Mouse (Mus musculus) limb, embryonic 15.5 days (tissue): ENCODE results near the gene Tshz2. TPM values are rescaled to one million over a fixed set of nuclear protein-coding genes. Genes with fewer than 3 reads are reported as not detected.

ENCODE experiments used
- ATAC-seq: fragments of 200-750 bp; cut with Nextera tagmentation; 2 replicates; pipeline ENCODE4 v1.8.0; 2017; ENCODE audit warnings: low read depth, moderate TSS enrichment; ENCODE audit not compliant: insufficient number of reproducible peaks, low FRiP score, low TSS enrichment
- H3K27ac ChIP-seq: fragments of 300-500 bp; sonication (generic); 2 replicates; pipeline ENCODE4 v1.5.1; 2015; ENCODE audit warnings: moderate library complexity, mild to moderate bottlenecking, inconsistent platforms
- H3K27me3 ChIP-seq: fragments of 300-500 bp; sonication (generic); 2 replicates; pipeline ENCODE4 v1.6.1; 2015; ENCODE audit warnings: inconsistent platforms
- H3K36me3 ChIP-seq: fragments of 300-500 bp; sonication (generic); 2 replicates; pipeline ENCODE4 v1.6.1; 2015; ENCODE audit warnings: inconsistent platforms
- H3K4me1 ChIP-seq: fragments of 300-500 bp; sonication (generic); 2 replicates; pipeline ENCODE4 v1.6.1; 2015; ENCODE audit warnings: inconsistent platforms
- H3K4me2 ChIP-seq: fragments of 300-500 bp; sonication (generic); 2 replicates; pipeline ENCODE4 v1.6.1; 2015; ENCODE audit warnings: mild to moderate bottlenecking, inconsistent platforms
- H3K4me3 ChIP-seq: fragments of 300-500 bp; sonication (generic); 2 replicates; pipeline ENCODE4 v1.5.1; 2015; ENCODE audit warnings: mild to moderate bottlenecking, inconsistent platforms
- H3K9ac ChIP-seq: fragments of 300-500 bp; sonication (generic); 2 replicates; pipeline ENCODE4 v1.6.1; 2015; ENCODE audit warnings: inconsistent platforms
- H3K9me3 ChIP-seq: fragments of 300-500 bp; sonication (generic); 2 replicates; pipeline ENCODE4 v1.6.1; 2016; ENCODE audit warnings: inconsistent platforms
- WGBS: fragments of 180-500 bp; shearing (Covaris S2); methylation state at CpG from one replicate; pipeline ENCODE4 v1.1.7; 2015; 5-methylcytosine and 5-hydroxymethylcytosine counted together
- polyA plus RNA-seq: library from polyadenylated mRNA; unstranded; fragments of >200 nt; fragmentation: Nextera tagmentation; extraction: Ambion mirVana; gene quantifications from 2 replicates; pipeline ENCODE4 v1.2.1, GENCODE M21; 2015

Gene Tshz2
- polyA plus RNA-seq, 1 experiment from 2014 or later = 9.8 TPM

DNA sequence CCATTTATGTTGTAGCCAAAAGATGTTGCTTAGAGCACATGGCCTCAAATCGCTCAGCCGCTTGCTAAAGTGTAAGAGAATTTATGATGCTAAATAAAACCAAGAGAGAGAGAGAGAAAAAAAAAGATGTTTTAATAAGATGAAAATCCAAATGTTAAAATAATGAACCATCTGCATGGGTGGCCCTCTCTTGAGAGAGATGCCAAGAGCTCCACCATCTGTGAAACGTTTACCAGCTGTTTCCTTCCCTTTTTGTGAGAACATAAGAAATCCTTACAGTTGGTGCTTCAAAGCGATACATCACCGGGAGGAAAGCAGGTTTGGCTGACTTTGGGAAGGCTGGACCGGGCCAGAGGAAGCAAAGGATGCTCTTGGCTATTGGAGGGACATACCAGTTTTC is 32.6 kb upstream of the Tshz2 start:
- no peaks in the 10 kb centered on the region for H3K36me3 ChIP-seq
- no peak overlapping the region for H3K4me3 ChIP-seq
- H3K27me3 ChIP-seq = no peaks in the 10 kb centered on the region
- 30% methylated on average over 6 of the region's 6 CpGs for WGBS
- H3K27ac ChIP-seq = no peak overlapping the region
- no peaks in the 10 kb centered on the region for H3K4me1 ChIP-seq
- H3K9ac ChIP-seq = no peak overlapping the region
- H3K4me2 ChIP-seq = no peak overlapping the region
- no peak for ATAC-seq
- no peaks in the 10 kb centered on the region for H3K9me3 ChIP-seq

DNA sequence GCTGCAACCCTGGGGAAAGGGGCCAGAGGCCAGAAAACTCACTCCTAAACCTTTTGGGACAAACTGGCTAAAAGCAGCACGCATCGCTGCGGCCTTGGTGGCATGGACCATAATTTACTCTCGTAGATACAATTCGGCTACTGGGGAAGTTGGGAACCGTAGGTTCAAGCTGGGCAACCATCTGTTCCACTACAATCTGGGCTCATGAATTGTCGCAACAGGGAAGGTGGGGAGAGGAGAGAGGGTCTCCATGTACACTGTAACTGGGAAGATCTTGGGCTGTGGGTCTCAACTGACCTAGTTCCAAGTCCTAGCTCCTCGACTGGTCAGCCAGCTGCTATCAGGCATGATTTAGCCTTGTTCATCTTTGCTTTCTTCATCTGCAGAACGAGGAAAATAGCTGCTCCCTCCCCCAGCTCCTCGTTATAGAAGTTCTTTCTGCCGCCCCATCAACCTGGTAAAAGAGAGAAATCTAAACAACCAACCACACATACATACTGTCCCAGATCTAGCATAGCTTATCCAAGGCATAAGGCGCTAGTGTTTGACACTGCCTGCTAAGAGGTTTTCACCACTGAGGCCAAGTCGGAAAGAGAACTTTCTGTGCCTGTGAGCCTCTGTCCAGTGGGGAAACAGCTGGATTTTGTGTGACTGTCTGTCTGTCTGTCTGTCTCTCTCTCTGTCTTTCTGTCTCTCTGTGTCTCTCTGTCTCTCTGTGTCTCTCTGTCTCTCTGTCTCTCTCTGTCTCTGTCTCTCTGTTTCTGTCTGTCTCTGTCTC is 25.7 kb upstream of the Tshz2 start:
- Histone ChIP-seq H3K9ac (no peak overlapping the region), H3K9me3 (no peaks in the 10 kb centered on the region), H3K4me3 (no peak overlapping the region), H3K36me3 (no peaks in the 10 kb centered on the region), H3K27ac (no peak overlapping the region), H3K27me3 (no peaks in the 10 kb centered on the region), H3K4me1 (peaks cover 26% of the 10 kb centered on the region), H3K4me2 (no peak overlapping the region)
- ATAC-seq = no peak
- WGBS = 73% methylated on average over 13 of the region's 13 CpGs

DNA sequence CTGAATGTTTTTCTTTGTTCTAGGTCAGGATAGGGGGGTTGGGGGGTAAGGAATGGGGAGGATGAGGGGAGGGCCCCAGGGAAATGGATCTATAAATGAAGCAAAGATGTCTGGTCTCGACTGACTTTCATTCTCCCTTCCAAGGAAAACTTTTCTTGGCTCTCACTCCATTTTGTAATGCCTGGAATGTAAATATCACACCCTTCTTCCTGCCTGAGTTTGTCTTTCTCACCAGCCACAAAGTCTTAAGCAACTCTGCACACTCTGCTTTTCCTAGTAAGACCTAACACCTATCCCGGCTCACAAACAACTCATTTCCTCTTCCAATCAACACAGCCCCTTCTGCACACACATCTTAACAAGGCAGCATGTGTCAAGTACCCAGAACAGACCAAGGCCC is 25.0 kb upstream of the Tshz2 start:
- Histone ChIP-seq H3K27ac (peak overlapping the region; percentile 3; the same call in 1 of the 2 replicates), H3K27me3 (no peaks in the 10 kb centered on the region), H3K4me3 (no peak overlapping the region), H3K36me3 (no peaks in the 10 kb centered on the region), H3K9me3 (no peaks in the 10 kb centered on the region), H3K4me2 (no peak overlapping the region), H3K4me1 (peaks cover 26% of the 10 kb centered on the region), H3K9ac (no peak overlapping the region)
- no peak for ATAC-seq
- 22% methylated on average over 2 of the region's 2 CpGs for WGBS

DNA sequence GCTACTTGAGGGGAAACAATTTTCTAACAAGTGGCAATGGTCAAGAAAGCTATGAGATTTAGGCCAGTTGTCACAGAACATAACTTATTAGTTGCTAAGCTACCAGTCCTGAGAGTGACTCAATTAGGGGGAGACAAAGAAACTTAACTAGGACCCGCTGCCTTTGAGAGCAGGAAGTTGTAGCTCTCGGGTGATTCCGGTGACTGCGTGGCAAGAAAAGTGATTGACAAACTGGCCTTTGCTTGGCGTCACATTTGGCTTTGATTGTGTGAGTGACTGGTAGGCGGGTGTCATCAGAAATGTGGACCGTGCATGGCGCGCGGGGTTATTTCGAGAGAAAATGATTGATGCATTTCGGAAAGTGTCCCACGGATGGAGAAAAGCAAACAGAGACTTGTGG is 22.9 kb upstream of the Tshz2 start:
- Histone ChIP-seq H3K9ac (no peak overlapping the region), H3K4me2 (no peak overlapping the region), H3K4me1 (peaks cover 26% of the 10 kb centered on the region), H3K36me3 (no peaks in the 10 kb centered on the region), H3K27ac (no peak overlapping the region), H3K9me3 (no peaks in the 10 kb centered on the region), H3K4me3 (no peak overlapping the region), H3K27me3 (no peaks in the 10 kb centered on the region)
- no peak for ATAC-seq
- WGBS = 24% methylated on average over 13 of the region's 13 CpGs

DNA sequence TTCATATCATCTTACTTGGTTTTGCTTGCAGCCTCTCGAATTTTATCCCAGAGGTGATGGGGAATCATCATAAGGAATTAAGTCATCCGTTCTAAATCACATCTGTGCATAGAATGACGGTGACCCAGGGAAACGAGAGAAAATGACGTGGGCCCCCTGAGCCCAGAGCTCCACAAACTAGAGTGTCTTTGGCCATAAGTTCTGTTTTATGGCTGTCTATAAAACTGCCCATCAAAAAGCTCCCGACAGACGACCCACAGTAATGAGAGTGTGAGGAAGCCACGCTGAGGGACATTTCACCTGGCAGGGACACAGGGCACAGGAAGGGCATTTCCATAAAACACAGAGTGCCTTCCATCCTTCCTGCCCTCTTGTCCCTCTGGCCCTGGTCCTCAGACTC is 21.9 kb upstream of the Tshz2 start:
- no peaks in the 10 kb centered on the region for H3K9me3 ChIP-seq
- no peak overlapping the region for H3K27ac ChIP-seq
- H3K27me3 ChIP-seq = no peaks in the 10 kb centered on the region
- H3K4me3 ChIP-seq = no peak overlapping the region
- H3K4me2 ChIP-seq = no peak overlapping the region
- ATAC-seq = no peak
- WGBS = 26% methylated on average over 8 of the region's 8 CpGs
- H3K36me3 ChIP-seq = no peaks in the 10 kb centered on the region
- H3K9ac ChIP-seq = no peak overlapping the region
- H3K4me1 ChIP-seq = peaks cover 26% of the 10 kb centered on the region

DNA sequence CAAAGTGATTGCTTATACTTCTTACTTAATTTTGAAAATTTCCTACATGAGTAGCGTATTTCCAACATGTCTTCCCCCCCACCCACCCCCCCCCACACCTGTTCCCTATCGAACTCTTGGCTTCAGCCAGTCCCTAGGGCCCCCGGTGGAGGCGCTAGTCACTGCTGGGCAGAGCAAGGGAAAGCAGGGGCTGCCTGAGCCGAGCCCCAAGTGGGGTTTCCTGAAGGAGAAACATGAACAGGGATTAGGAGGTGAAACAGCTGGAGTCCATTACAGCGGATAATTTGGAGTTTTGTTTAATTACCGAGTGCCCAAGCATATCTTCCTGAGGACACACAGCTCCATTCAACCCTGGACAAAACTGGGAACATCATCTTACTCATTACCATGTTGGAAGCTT is 21.3 kb upstream of the Tshz2 start:
- peaks cover 26% of the 10 kb centered on the region for H3K4me1 ChIP-seq
- H3K9ac ChIP-seq = no peak overlapping the region
- ATAC-seq = no peak
- no peaks in the 10 kb centered on the region for H3K9me3 ChIP-seq
- no peak overlapping the region for H3K4me2 ChIP-seq
- WGBS = 12% methylated on average over 7 of the region's 7 CpGs
- H3K27me3 ChIP-seq = no peaks in the 10 kb centered on the region
- H3K4me3 ChIP-seq = no peak overlapping the region
- H3K27ac ChIP-seq = no peak overlapping the region
- H3K36me3 ChIP-seq = no peaks in the 10 kb centered on the region

DNA sequence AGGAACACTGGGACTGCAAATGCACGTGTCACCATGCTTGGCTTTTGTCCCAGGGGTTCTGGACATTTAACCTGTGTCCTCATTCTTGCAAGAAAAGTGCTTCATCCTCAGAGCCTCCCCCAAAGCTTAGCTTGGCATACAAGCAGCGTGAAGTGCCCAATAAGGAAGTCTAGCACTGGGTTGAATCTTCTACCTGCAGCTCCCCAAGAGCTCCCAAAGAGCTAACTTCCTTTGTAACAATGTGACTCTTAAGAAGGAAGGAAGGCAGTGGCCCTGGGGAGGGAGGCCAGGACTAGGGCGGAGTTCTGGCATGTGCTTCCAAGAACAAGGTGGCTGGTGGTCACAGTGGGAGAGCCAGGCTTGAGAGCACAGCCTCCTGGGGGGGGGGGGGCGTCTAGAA is 18.1 kb upstream of the Tshz2 start:
- Histone ChIP-seq H3K9ac (no peak overlapping the region), H3K36me3 (no peaks in the 10 kb centered on the region), H3K4me2 (no peak overlapping the region), H3K9me3 (no peaks in the 10 kb centered on the region), H3K4me3 (no peak overlapping the region), H3K27ac (no peak overlapping the region), H3K4me1 (peaks cover 18% of the 10 kb centered on the region), H3K27me3 (no peaks in the 10 kb centered on the region)
- ATAC-seq = no peak
- 59% methylated on average over 4 of the region's 4 CpGs for WGBS

DNA sequence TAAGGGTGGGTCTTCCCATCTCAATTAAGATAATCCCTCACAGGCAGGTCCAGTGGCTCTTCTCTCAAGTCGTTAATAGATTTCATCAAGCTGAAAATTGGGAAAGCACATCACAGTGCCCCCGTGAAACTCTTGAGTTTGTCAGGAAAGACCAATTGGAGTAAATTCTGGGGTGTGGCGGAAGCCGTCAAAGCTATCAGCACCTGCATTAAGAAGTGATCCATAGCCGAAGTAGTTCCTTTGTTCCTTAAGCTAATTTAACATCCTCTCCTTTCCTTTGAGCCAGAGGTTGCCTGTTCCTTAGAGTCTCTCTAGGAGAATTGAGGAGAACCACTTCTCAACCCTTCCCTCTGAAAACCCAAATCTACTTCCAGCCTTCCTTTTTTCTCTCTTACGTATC is 16.8 kb upstream of the Tshz2 start:
- Histone ChIP-seq H3K27me3 (no peaks in the 10 kb centered on the region), H3K36me3 (no peaks in the 10 kb centered on the region), H3K9me3 (no peaks in the 10 kb centered on the region), H3K4me3 (no peak overlapping the region), H3K27ac (no peak overlapping the region), H3K4me2 (no peak overlapping the region), H3K9ac (no peak overlapping the region), H3K4me1 (peaks cover 11% of the 10 kb centered on the region)
- ATAC-seq = no peak
- 71% methylated on average over 6 of the region's 6 CpGs for WGBS

DNA sequence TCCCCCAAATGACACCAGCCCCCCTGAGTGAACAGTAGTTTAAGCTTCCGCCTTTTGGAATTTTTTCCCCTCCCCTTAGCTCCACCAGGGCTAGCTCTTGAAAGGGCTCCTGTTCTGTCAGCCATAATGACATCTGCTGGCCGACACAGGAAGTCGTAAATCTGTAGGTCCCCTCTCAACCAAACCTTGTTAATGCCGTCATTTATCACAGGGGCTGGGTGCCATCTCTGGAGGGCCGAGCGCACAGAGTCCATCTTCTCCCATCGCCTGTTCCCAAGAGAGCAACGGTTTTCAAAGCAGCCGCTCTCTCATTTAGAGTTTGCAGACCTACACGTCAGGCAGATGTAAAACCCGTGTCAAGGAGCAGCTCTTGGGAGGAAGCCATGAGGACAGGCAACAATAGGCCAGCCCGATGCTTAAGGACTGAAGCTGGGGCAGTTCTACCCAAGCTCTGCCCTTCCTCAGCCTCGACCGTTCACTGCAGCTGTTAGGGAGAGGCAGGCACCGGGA is 11.6 kb upstream of the Tshz2 start:
- peak overlapping the region; percentile 58 for H3K4me2 ChIP-seq
- H3K27me3 ChIP-seq = no peaks in the 10 kb centered on the region
- no peak overlapping the region for H3K9ac ChIP-seq
- no peaks in the 10 kb centered on the region for H3K9me3 ChIP-seq
- H3K4me3 ChIP-seq = peak overlapping the region; percentile 32
- H3K4me1 ChIP-seq = peaks cover 9% of the 10 kb centered on the region
- peak; percentile 67; the same call in 1 of the 2 replicates for ATAC-seq
- WGBS = 4% methylated on average over 15 of the region's 15 CpGs
- no peak overlapping the region for H3K27ac ChIP-seq
- H3K36me3 ChIP-seq = no peaks in the 10 kb centered on the region

DNA sequence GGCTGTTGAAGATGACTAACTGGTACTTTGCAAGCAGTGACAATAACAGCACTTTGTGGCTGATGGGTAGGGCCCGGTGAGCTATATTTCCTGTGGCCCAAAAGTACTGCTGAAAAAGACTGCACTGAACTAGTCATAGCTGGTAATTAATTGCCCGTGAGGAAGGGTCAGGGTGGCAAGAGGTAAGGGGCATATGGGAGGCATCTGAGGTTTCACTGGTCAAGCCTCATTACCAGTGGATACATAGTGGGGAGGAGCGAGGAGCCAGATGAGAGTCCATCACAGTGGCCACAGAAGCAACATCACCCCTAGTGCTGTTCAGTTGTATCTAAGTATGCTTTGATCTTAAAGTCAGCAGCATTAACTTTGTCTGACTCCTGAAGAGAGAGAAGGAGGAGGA is 2.7 kb upstream of the Tshz2 start:
- Histone ChIP-seq H3K4me3 (no peak overlapping the region), H3K36me3 (no peaks in the 10 kb centered on the region), H3K9me3 (no peaks in the 10 kb centered on the region), H3K4me1 (peaks cover 14% of the 10 kb centered on the region), H3K9ac (no peak overlapping the region), H3K27ac (no peak overlapping the region), H3K27me3 (no peaks in the 10 kb centered on the region), H3K4me2 (no peak overlapping the region)
- no peak for ATAC-seq
- 82% methylated on average over 3 of the region's 3 CpGs for WGBS

DNA sequence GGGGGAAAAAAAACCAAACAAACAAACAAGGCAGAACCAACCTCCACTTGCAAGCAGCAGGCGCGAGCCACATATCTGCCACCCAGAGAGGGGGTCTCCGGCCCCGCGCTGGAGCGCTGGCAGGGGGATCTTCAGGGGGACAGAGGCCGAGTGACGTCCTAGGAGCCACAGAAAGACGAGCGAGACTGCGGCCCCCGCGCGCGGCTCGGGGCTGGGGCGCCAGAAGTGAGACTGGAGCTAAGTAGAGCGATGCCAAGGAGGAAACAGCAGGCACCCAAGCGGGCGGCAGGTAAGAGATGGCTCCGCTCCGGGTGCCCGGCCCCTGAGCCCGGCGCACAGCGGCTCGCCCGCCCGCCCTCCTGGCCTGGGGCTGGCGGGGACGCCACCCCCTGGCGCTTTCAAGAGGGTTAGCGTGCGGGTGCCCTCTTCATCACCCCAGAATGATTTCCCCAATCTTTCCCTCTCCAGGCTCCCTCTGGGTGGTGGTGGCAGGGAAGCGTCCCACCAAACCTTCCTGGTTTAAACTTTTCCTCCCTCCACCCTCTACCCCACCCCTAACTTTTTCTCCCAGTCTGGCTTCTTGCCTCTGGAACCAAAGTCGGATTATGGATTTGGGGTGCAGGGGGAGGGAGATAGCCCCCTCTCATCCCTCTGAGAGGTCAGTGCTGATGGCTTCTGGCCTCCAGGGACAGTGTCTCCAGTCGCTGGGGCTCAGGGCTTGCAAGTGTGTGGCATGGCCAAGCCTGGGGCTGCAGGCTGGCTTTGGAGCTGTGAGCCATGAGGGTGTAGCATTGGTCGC is 877 bp downstream of the Tshz2 start:
- Histone ChIP-seq H3K4me1 (peaks cover 19% of the 10 kb centered on the region), H3K4me3 (peak overlapping the region; percentile 65), H3K9ac (peak overlapping the region; percentile 74), H3K27ac (peak overlapping the region; percentile 87), H3K36me3 (no peaks in the 10 kb centered on the region), H3K27me3 (no peaks in the 10 kb centered on the region), H3K9me3 (no peaks in the 10 kb centered on the region), H3K4me2 (peak overlapping the region; percentile 90)
- WGBS = under 1% methylated on average over 38 of the region's 38 CpGs
- no peak for ATAC-seq
